Mouse (Mus musculus): ENCODE results near the gene Cyb5r2. TPM values are rescaled to one million over a fixed set of nuclear protein-coding genes. Genes with fewer than 3 reads are reported as not detected.
A peak's percentile ranks its signal among the peaks of the same experiment; 100 is the strongest.

Gene Cyb5r2
- 0.72 and 0.81 TPM in 2 replicates for polyA plus RNA-seq (2015; fragmentation: Nextera tagmentation; extraction: Ambion mirVana)

DNA sequence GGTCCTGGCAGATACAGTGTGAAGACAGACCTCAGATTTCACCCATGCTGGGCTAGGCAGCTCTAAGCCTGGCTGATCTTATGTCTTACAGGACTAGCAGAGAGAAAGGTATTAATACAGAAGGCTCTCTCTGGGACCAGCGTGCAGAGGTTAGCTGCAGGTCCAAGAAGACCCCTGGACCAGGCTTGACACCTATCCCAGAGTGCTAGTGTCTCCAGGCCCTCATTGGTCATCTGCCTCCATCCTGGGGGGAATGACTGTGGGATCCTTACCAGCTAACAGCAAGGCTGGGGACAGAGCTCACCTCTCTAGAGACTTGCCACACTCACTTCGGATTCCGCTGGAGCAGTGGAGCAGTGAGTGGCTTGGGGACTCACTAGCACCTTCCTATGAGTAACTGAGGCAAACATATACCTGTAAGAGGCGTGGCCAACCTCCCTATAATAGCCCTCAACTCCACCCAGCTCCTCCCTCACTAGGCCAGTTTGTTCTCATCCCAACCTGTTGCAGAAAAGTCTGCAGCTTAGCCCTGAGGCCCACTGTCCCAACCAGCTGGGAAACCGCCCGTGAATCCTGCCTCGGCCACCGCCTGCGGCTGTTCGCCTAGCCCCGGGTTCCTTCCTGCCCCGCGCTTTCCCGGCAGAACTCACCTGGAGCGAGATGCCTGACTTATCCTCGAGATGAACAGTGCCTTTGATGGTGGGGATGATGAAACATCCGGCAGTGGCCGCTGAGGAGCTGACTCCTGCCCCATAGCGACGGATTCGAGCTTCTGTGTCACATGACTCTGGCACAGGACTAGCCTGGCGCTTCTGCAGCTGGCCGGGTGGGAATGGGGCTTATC is at the start of gene Cyb5r2:
Gene Cyb5r2, minus strand, starts transcription at position 725 of the 844 bp plus-strand sequence.
- ATAC-seq (replicated peaks; ENCODE audit: insufficient number of reproducible peaks, insufficient read depth, low FRiP score, low read depth) = no peak
- H3K9ac ChIP-seq = no peak within 1 kb of the TSS
- WGBS = 12% methylated on average over 23 of the region's 23 CpGs

DNA sequence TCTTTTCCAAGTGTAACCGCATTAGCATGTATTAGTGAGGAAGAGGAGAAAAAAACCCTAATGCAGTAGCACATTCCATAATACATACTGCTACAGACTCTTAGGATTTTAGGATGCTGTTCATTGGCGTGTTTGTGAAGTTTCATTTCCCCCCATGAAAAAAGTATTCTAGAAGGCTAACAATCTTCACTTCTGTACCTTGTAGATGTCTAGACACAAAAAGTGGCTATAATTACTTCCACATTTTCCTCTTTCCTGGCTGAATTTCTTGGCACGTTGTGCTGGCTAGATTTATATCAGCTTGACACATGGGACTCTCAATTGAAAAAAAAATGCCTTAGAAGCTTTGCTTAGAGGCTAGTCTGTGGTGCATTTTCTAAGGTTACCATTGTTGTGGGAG is 44.3 kb upstream of the Cyb5r2 start:
- H3K36me3 ChIP-seq = no peaks in the 10 kb centered on the region
- H3K27ac ChIP-seq = no peak overlapping the region
- no peaks in the 10 kb centered on the region for H3K9me3 ChIP-seq (replicated peaks)
- H3K4me1 ChIP-seq (replicated peaks) = no peaks in the 10 kb centered on the region
- WGBS = 61% methylated on average over 3 of the region's 3 CpGs
- no peak for ATAC-seq (replicated peaks; ENCODE audit: insufficient number of reproducible peaks, insufficient read depth, low FRiP score, low read depth)
- H3K4me3 ChIP-seq = no peak overlapping the region
- H3K4me2 ChIP-seq = no peak overlapping the region
- no peaks in the 10 kb centered on the region for H3K27me3 ChIP-seq
- H3K9ac ChIP-seq = no peak overlapping the region

More for the DNA sequence above, at the start of gene Cyb5r2:
- Histone ChIP-seq H3K4me1 (replicated peaks) (peaks cover 17% of the 10 kb centered on the region), H3K9me3 (replicated peaks) (no peaks in the 10 kb centered on the region), H3K27me3 (0 out of 2 replicates have a peak, but pooled peaks cover 11% of the 10 kb centered on the region), H3K4me2 (peak within 1 kb of the TSS; percentile 64), H3K4me3 (peak within 1 kb of the TSS; percentile 34), H3K27ac (no peak within 1 kb of the TSS), H3K36me3 (no peaks in the 10 kb centered on the region)

DNA sequence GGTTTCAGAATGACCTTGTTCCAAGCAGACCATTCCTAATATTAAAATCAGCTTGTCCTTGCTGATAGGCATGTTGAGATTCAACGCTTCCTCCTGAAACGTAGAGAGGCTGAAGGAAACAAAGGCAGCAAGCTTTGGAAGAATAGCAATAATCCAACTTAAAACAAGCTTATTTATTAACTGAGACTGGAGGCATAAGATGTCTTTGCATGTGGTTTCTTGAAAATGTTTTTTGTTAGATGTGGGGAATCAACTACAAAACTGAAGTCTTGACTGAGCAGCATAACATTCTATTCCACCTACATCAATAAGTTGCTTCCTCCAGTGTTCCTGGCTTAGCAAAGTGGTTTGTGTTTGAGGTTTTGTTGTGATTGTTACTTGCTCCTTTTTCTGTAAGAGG is 43.3 kb upstream of the Cyb5r2 start, which contains the start of gene Ovch2:
Gene Ovch2, minus strand, starts transcription at position 101 of the 400 bp plus-strand sequence.
- no peaks in the 10 kb centered on the region for H3K27me3 ChIP-seq
- no peak within 1 kb of the TSS for H3K27ac ChIP-seq
- no peak within 1 kb of the TSS for H3K9ac ChIP-seq
- no peaks in the 10 kb centered on the region for H3K9me3 ChIP-seq (replicated peaks)
- no peaks in the 10 kb centered on the region for H3K36me3 ChIP-seq
- H3K4me2 ChIP-seq = no peak within 1 kb of the TSS
- no peak for ATAC-seq (replicated peaks; ENCODE audit: insufficient number of reproducible peaks, insufficient read depth, low FRiP score, low read depth)
- no peak within 1 kb of the TSS for H3K4me3 ChIP-seq
- WGBS = 80% methylated on average over 2 of the region's 2 CpGs
- no peaks in the 10 kb centered on the region for H3K4me1 ChIP-seq (replicated peaks)

DNA sequence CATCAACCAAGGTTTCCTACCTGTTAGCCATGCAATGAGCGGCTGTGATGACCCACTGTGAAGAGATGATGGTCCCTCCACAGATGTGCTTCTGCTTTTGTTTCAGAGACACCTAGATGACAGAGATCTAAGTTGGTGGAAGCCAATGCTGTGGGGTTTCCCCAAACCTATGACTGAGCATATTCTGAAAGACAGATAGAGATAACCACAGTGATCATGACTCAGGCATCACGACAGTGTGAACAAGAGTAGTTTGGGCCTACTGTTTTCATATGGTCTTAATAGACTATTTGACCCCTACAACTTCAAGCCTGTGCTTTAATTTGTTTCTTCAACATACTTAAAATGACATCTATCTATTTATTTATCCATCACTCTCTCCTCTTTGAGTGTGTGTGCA is 38.7 kb upstream of the Cyb5r2 start:
- H3K4me3 ChIP-seq = no peak overlapping the region
- H3K27ac ChIP-seq = no peak overlapping the region
- no peak for ATAC-seq (replicated peaks; ENCODE audit: insufficient number of reproducible peaks, insufficient read depth, low FRiP score, low read depth)
- WGBS = 66% methylated on average over 2 of the region's 2 CpGs
- no peak overlapping the region for H3K4me2 ChIP-seq
- H3K4me1 ChIP-seq (replicated peaks) = no peaks in the 10 kb centered on the region
- H3K36me3 ChIP-seq = no peaks in the 10 kb centered on the region
- H3K9me3 ChIP-seq (replicated peaks) = no peaks in the 10 kb centered on the region
- H3K27me3 ChIP-seq = no peaks in the 10 kb centered on the region
- no peak overlapping the region for H3K9ac ChIP-seq

DNA sequence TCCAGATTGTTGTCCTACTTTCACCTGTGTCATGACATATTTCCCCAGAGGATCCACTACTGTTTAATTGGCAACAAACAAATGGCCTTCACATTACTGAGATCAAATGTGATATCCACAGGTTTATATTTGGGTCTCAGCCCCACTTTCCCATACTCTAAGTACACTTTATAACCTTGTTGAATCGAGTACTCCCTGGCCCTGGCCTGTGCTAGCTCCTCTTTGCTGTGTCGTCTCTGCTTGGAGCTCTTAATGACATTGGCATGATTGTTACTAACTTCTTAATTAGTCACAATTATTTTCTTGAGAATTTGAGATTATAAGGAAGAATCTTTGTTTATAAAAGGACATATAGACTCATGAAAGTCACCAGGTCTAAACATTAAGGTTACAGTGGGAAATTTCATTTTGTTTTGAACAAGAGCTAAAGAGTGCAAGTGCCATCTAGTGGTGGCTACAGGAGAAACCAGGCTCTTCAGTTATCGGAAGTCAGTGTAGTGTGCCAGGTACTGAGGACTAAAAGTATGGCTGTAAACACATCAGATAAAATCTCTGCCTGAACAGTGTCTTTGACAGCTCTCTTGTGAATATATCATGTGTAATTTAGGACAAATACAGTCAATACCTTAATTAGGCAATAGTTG is 30.3 kb upstream of the Cyb5r2 start:
- H3K9me3 ChIP-seq (replicated peaks) = no peaks in the 10 kb centered on the region
- ATAC-seq (replicated peaks; ENCODE audit: insufficient number of reproducible peaks, insufficient read depth, low FRiP score, low read depth) = no peak

DNA sequence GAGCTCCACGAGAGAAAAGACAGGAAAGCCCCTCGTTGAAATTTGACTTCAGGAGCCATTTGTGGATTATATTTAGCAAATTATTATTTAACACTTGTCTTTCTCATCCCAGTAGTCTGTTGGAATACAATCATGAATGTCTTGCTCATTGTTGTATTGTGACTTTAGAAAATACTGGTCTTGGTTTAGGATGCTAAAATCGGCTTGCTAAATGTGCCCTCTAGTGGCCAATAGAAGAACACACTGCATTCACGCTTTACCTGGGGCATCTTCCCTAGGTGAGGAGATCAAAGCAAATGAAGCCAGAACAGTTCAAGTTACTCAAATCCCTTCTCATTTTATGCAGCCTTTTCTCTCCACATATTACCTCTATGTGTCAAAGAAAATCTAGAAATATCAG is 21.8 kb upstream of the Cyb5r2 start:
- 38% methylated on average over 4 of the region's 4 CpGs for WGBS
- H3K27ac ChIP-seq = no peak overlapping the region
- H3K27me3 ChIP-seq = peaks cover 2% of the 10 kb centered on the region; the same call in 1 of the 2 replicates
- no peaks in the 10 kb centered on the region for H3K9me3 ChIP-seq (replicated peaks)
- no peak overlapping the region for H3K4me3 ChIP-seq
- H3K9ac ChIP-seq = no peak overlapping the region
- no peak for ATAC-seq (replicated peaks; ENCODE audit: insufficient number of reproducible peaks, insufficient read depth, low FRiP score, low read depth)
- peaks cover 2% of the 10 kb centered on the region; the same call in 1 of the 2 replicates for H3K4me1 ChIP-seq (replicated peaks)
- no peaks in the 10 kb centered on the region for H3K36me3 ChIP-seq
- H3K4me2 ChIP-seq = no peak overlapping the region

More for the DNA sequence above, 30.3 kb upstream of the Cyb5r2 start:
- no peak overlapping the region for H3K4me2 ChIP-seq
- no peaks in the 10 kb centered on the region for H3K27me3 ChIP-seq
- no peak overlapping the region for H3K9ac ChIP-seq
- 53% methylated on average over 3 of the region's 3 CpGs for WGBS
- no peak overlapping the region for H3K4me3 ChIP-seq
- H3K27ac ChIP-seq = no peak overlapping the region
- no peaks in the 10 kb centered on the region for H3K4me1 ChIP-seq (replicated peaks)
- H3K36me3 ChIP-seq = no peaks in the 10 kb centered on the region

DNA sequence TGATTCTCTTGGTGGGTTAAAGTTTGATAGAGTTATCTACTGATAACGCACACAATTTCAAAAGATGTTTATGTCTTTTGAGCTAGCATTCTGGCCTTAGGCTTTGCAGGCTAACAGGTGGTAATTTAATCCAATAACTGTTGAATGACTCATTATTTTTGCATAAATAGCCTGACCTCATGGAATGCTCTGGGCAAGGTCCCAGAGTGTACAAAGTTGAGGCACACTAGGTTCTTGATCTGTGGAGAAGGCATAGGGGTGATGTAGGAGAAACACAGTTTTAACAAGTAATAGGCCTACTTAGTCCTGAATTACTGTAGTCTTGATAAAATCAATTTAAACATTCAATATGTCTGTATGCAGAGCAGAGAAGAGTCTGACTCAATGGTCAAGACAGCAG is 20.4 kb upstream of the Cyb5r2 start:
- no peak for ATAC-seq (replicated peaks; ENCODE audit: insufficient number of reproducible peaks, insufficient read depth, low FRiP score, low read depth)

DNA sequence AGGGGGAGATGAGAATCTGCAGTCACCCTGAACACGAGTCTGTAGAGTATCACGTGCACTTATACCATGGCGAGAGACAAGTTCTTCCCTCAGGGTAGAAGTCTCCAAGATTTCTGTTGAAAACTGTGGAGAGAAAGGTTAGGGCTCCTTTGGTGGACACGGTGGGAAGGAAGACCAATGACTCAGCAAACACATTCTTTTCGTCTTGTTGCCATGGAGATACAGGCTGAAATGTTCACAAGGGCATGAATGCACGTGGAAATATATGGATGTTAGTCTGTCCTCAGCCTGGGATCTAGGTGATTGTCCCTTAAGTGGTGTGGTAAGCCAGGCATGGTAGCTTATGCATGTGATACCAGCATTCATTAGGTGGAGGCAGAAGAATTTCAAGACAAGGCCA is 13.0 kb upstream of the Cyb5r2 start:
- Histone ChIP-seq H3K27ac (no peak overlapping the region), H3K4me3 (no peak overlapping the region), H3K36me3 (no peaks in the 10 kb centered on the region), H3K9ac (no peak overlapping the region), H3K4me1 (replicated peaks) (no peaks in the 10 kb centered on the region), H3K27me3 (no peaks in the 10 kb centered on the region), H3K4me2 (no peak overlapping the region), H3K9me3 (replicated peaks) (no peaks in the 10 kb centered on the region)
- no peak for ATAC-seq (replicated peaks; ENCODE audit: insufficient number of reproducible peaks, insufficient read depth, low FRiP score, low read depth)
- WGBS = 55% methylated on average over 6 of the region's 6 CpGs

More for the DNA sequence above, 20.4 kb upstream of the Cyb5r2 start:
- Histone ChIP-seq H3K27ac (no peak overlapping the region), H3K4me3 (no peak overlapping the region), H3K4me1 (replicated peaks) (peaks cover 2% of the 10 kb centered on the region; the same call in 1 of the 2 replicates), H3K27me3 (peaks cover 2% of the 10 kb centered on the region; the same call in 1 of the 2 replicates), H3K36me3 (no peaks in the 10 kb centered on the region), H3K4me2 (no peak overlapping the region), H3K9ac (no peak overlapping the region), H3K9me3 (replicated peaks) (no peaks in the 10 kb centered on the region)
- 45% methylated on average over 1 of the region's 1 CpGs for WGBS

DNA sequence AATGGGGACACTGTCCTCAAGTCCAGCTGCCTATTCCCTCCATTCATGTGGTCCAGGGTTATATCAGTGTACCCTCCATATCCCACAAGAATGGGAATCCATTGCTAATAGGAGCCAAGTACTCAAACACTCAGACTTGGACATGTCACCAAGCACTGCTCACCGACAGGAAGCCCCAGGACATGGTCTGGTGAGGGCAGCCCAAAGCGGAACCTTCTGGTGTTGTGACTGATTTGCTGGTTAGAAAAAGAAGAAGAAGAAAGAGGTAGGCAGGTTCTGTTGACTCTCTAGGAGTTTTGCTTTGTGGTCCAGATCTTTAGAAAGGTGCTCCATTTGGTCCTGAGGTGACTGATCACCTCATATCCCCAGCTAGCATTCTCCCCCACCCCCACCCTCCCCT is 1.1 kb downstream of the Cyb5r2 start:
- Histone ChIP-seq H3K36me3 (no peaks in the 10 kb centered on the region), H3K9ac (no peak overlapping the region), H3K4me1 (replicated peaks) (peaks cover 17% of the 10 kb centered on the region), H3K4me2 (no peak overlapping the region), H3K9me3 (replicated peaks) (no peaks in the 10 kb centered on the region), H3K4me3 (no peak overlapping the region), H3K27ac (no peak overlapping the region), H3K27me3 (0 out of 2 replicates have a peak, but pooled peaks cover 11% of the 10 kb centered on the region)
- WGBS = 80% methylated on average over 2 of the region's 2 CpGs
- no peak for ATAC-seq (replicated peaks; ENCODE audit: insufficient number of reproducible peaks, insufficient read depth, low FRiP score, low read depth)

DNA sequence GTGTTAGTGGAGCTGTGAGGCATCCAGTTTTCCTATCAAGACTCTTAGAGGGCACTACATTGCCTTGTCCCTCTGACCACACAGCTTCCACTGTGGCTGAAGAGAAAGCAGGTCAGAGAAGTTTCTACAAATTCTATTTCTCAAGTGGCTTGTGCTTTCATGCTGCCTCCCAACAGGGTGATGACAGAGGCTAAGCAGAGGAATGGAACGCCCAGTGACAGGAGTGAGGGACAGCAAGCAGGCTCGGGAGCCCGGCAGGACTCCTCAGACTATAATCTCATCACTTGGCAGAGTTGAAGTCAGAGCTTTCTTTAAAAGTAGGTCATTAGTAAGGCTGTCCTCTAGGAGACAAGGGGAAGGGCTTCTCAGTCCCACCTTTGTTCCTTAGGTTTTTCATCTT is 1.9 kb downstream of the Cyb5r2 start:
- no peaks in the 10 kb centered on the region for H3K36me3 ChIP-seq
- WGBS = 42% methylated on average over 3 of the region's 3 CpGs
- no peak overlapping the region for H3K4me3 ChIP-seq
- H3K27ac ChIP-seq = 0 out of 2 replicates have a peak overlapping the region, but pooled peaks have one; percentile 24
- H3K9ac ChIP-seq = no peak overlapping the region
- peaks cover 17% of the 10 kb centered on the region for H3K4me1 ChIP-seq (replicated peaks)
- 0 out of 2 replicates have a peak, but pooled peaks have one; percentile 51 for ATAC-seq (replicated peaks; ENCODE audit: insufficient number of reproducible peaks, insufficient read depth, low FRiP score, low read depth)
- H3K9me3 ChIP-seq (replicated peaks) = no peaks in the 10 kb centered on the region
- 0 out of 2 replicates have a peak, but pooled peaks cover 11% of the 10 kb centered on the region for H3K27me3 ChIP-seq
- H3K4me2 ChIP-seq = peak overlapping the region; percentile 17; the same call in 1 of the 2 replicates

DNA sequence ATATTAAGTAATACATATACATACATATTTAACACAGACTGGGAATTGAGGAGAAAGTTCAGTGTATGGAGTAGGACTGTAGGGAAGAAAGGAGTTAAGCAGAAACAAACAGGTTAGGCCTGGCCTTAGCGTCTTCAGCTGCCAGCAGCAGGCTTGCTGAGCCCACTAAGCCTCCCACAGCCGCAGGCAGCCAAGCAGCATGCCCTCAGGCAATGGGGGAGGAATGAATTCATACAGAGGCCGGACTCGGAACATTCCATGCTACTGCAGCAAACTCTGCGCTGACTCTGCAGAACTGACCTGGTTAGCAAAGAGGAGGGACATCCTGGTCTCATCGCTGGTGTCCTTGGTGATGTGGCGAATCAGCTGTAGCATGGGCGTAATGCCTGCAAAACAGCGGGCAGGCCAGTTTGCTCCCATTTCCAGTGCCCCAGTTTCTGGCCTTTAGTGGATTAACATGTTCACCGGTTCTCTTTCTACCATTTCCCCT is 5.8 kb downstream of the Cyb5r2 start:
- 78% methylated on average over 10 of the region's 10 CpGs for WGBS
- Histone ChIP-seq H3K4me3 (no peak overlapping the region), H3K27ac (no peak overlapping the region), H3K9ac (no peak overlapping the region), H3K4me2 (no peak overlapping the region), H3K4me1 (replicated peaks) (peaks cover 8% of the 10 kb centered on the region), H3K27me3 (0 out of 2 replicates have a peak, but pooled peaks cover under 1% of the 10 kb centered on the region), H3K9me3 (replicated peaks) (no peaks in the 10 kb centered on the region), H3K36me3 (no peaks in the 10 kb centered on the region)
- no peak for ATAC-seq (replicated peaks; ENCODE audit: insufficient number of reproducible peaks, insufficient read depth, low FRiP score, low read depth)

Measured in heart, embryonic 15.5 days (tissue).